Mouse (Mus musculus): Measurements from ENCODE around the gene Limk2. TPM values are rescaled to one million over a fixed set of nuclear protein-coding genes. Genes with fewer than 3 reads are reported as not detected.

Gene Limk2
- polyA plus RNA-seq (2016; fragmentation: Nextera tagmentation; extraction: Ambion mirVana), result 68.8 and 73.9 TPM in 2 replicates

GRCm38 (mm10) chr11:3408997-3409732, at the start of gene Limk2:
Gene Limk2 (minus strand): TSS chr11:3409189.
- H3K36me3 ChIP-seq, result peaks cover 4% of the 10 kb centered on the region; the same call in 1 of the 2 replicates
- H3K4me1 ChIP-seq, result peaks cover 11% of the 10 kb centered on the region; the same call in 1 of the 2 replicates
- H3K27me3 ChIP-seq (ENCODE audit: insufficient read depth, poor library complexity, severe bottlenecking), result no peaks in the 10 kb centered on the region
- peak; percentile 97 for DNase-seq (ENCODE audit: low spot score)
- no peaks in the 10 kb centered on the region for H3K9me3 ChIP-seq
- H3K4me3 ChIP-seq, result peak within 1 kb of the TSS; percentile 76
- peak within 1 kb of the TSS; percentile 91 for H3K27ac ChIP-seq
- WGBS, result 3% methylated on average over 45 of the region's 45 CpGs

GRCm38 (mm10) chr11:3458428-3459104, 49.6 kb upstream of the Limk2 start:
- Histone ChIP-seq H3K27me3 (ENCODE audit: insufficient read depth, poor library complexity, severe bottlenecking) (no peaks in the 10 kb centered on the region), H3K36me3 (peaks cover 27% of the 10 kb centered on the region), H3K9me3 (no peaks in the 10 kb centered on the region), H3K27ac (no peak overlapping the region), H3K4me1 (peaks cover under 1% of the 10 kb centered on the region), H3K4me3 (no peak overlapping the region)
- no peak for DNase-seq (ENCODE audit: low spot score)
- 83% methylated on average over 13 of the region's 13 CpGs for WGBS

- no peak overlapping the region for H3K4me3 ChIP-seq
- peak; percentile 82 for DNase-seq (ENCODE audit: low spot score)
These were observed 47.4 kb upstream of the Limk2 start for GRCm38 (mm10) chr11:3456354-3456753.

GRCm38 (mm10) chr11:3454506-3454905, 45.5 kb upstream of the Limk2 start:
- H3K27me3 ChIP-seq (ENCODE audit: insufficient read depth, poor library complexity, severe bottlenecking), result no peaks in the 10 kb centered on the region
- 92% methylated on average over 3 of the region's 3 CpGs for WGBS

More at GRCm38 (mm10) chr11:3456354-3456753, 47.4 kb upstream of the Limk2 start:
- H3K9me3 ChIP-seq, result no peaks in the 10 kb centered on the region
- peaks cover 27% of the 10 kb centered on the region for H3K36me3 ChIP-seq
- 27% methylated on average over 1 of the region's 1 CpGs for WGBS
- H3K27ac ChIP-seq, result no peak overlapping the region
- H3K4me1 ChIP-seq, result peaks cover 5% of the 10 kb centered on the region
- no peaks in the 10 kb centered on the region for H3K27me3 ChIP-seq (ENCODE audit: insufficient read depth, poor library complexity, severe bottlenecking)

GRCm38 (mm10) chr11:3453467-3453866, 44.5 kb upstream of the Limk2 start:
- H3K4me3 ChIP-seq, result peak overlapping the region; percentile 90
- H3K9me3 ChIP-seq, result no peaks in the 10 kb centered on the region
- 66% methylated on average over 6 of the region's 6 CpGs for WGBS
- H3K4me1 ChIP-seq, result peaks cover 5% of the 10 kb centered on the region
- no peak for DNase-seq (ENCODE audit: low spot score)
- no peak overlapping the region for H3K27ac ChIP-seq
- H3K36me3 ChIP-seq, result peaks cover 27% of the 10 kb centered on the region
- H3K27me3 ChIP-seq (ENCODE audit: insufficient read depth, poor library complexity, severe bottlenecking), result no peaks in the 10 kb centered on the region

More at GRCm38 (mm10) chr11:3454506-3454905, 45.5 kb upstream of the Limk2 start:
- no peak for DNase-seq (ENCODE audit: low spot score)
- H3K27ac ChIP-seq, result no peak overlapping the region
- H3K9me3 ChIP-seq, result no peaks in the 10 kb centered on the region
- H3K36me3 ChIP-seq, result peaks cover 27% of the 10 kb centered on the region
- H3K4me1 ChIP-seq, result peaks cover 5% of the 10 kb centered on the region
- no peak overlapping the region for H3K4me3 ChIP-seq

GRCm38 (mm10) chr11:3452769-3453168, 43.8 kb upstream of the Limk2 start:
- H3K9me3 ChIP-seq, result no peaks in the 10 kb centered on the region
- H3K27ac ChIP-seq, result peak overlapping the region; percentile 94
- peaks cover 27% of the 10 kb centered on the region for H3K36me3 ChIP-seq
- H3K4me1 ChIP-seq, result peaks cover 5% of the 10 kb centered on the region
- peak overlapping the region; percentile 90 for H3K4me3 ChIP-seq
- no peaks in the 10 kb centered on the region for H3K27me3 ChIP-seq (ENCODE audit: insufficient read depth, poor library complexity, severe bottlenecking)
- 2% methylated on average over 9 of the region's 9 CpGs for whole genome bisulfite sequencing
- DNase-seq (ENCODE audit: low spot score), result peak; percentile 78

GRCm38 (mm10) chr11:3452167-3452639, 43.2 kb upstream of the Limk2 start, which contains the start of gene Rnf185:
Gene Rnf185 (minus strand): TSS chr11:3452363.
- Histone ChIP-seq H3K27me3 (ENCODE audit: insufficient read depth, poor library complexity, severe bottlenecking) (no peaks in the 10 kb centered on the region), H3K9me3 (no peaks in the 10 kb centered on the region), H3K27ac (peak within 1 kb of the TSS; percentile 94), H3K4me3 (peak within 1 kb of the TSS; percentile 90), H3K36me3 (peaks cover 24% of the 10 kb centered on the region), H3K4me1 (peaks cover 5% of the 10 kb centered on the region)
- peak; percentile 98 for DNase-seq (ENCODE audit: low spot score)
- WGBS, result under 1% methylated on average over 45 of the region's 45 CpGs

- WGBS, result 1% methylated on average over 20 of the region's 20 CpGs
- peak overlapping the region; percentile 94 for H3K27ac ChIP-seq
These were observed 42.7 kb upstream of the Limk2 start for GRCm38 (mm10) chr11:3451701-3452163.

GRCm38 (mm10) chr11:3444875-3445274, 35.9 kb upstream of the Limk2 start:
- no peak overlapping the region for H3K27ac ChIP-seq
- H3K4me1 ChIP-seq, result peaks cover 6% of the 10 kb centered on the region; the same call in 1 of the 2 replicates
- no peak overlapping the region for H3K4me3 ChIP-seq
- no peak for DNase-seq (ENCODE audit: low spot score)
- no peaks in the 10 kb centered on the region for H3K36me3 ChIP-seq
- H3K27me3 ChIP-seq (ENCODE audit: insufficient read depth, poor library complexity, severe bottlenecking), result no peaks in the 10 kb centered on the region
- WGBS, result 60% methylated on average over 8 of the region's 8 CpGs
- no peaks in the 10 kb centered on the region for H3K9me3 ChIP-seq

More at GRCm38 (mm10) chr11:3451701-3452163, 42.7 kb upstream of the Limk2 start:
- no peaks in the 10 kb centered on the region for H3K27me3 ChIP-seq (ENCODE audit: insufficient read depth, poor library complexity, severe bottlenecking)
- H3K4me3 ChIP-seq, result peak overlapping the region; percentile 90
- peaks cover 5% of the 10 kb centered on the region for H3K4me1 ChIP-seq
- peaks cover 20% of the 10 kb centered on the region for H3K36me3 ChIP-seq
- no peaks in the 10 kb centered on the region for H3K9me3 ChIP-seq
- DNase-seq (ENCODE audit: low spot score), result peak; percentile 77

GRCm38 (mm10) chr11:3443091-3443490, 34.1 kb upstream of the Limk2 start:
- 90% methylated on average over 2 of the region's 2 CpGs for whole genome bisulfite sequencing
- DNase-seq (ENCODE audit: low spot score), result no peak
- H3K36me3 ChIP-seq, result no peaks in the 10 kb centered on the region
- H3K9me3 ChIP-seq, result no peaks in the 10 kb centered on the region
- no peak overlapping the region for H3K4me3 ChIP-seq
- peaks cover 6% of the 10 kb centered on the region; the same call in 1 of the 2 replicates for H3K4me1 ChIP-seq
- no peak overlapping the region for H3K27ac ChIP-seq
- H3K27me3 ChIP-seq (ENCODE audit: insufficient read depth, poor library complexity, severe bottlenecking), result no peaks in the 10 kb centered on the region

- Histone ChIP-seq H3K27me3 (ENCODE audit: insufficient read depth, poor library complexity, severe bottlenecking) (no peaks in the 10 kb centered on the region), H3K9me3 (no peaks in the 10 kb centered on the region), H3K4me1 (peaks cover 6% of the 10 kb centered on the region; the same call in 1 of the 2 replicates), H3K27ac (no peak overlapping the region), H3K4me3 (no peak overlapping the region), H3K36me3 (no peaks in the 10 kb centered on the region)
- WGBS, result 65% methylated on average over 4 of the region's 4 CpGs
- no peak for DNase-seq (ENCODE audit: low spot score)
These were observed 33.7 kb upstream of the Limk2 start for GRCm38 (mm10) chr11:3442677-3443076.

GRCm38 (mm10) chr11:3441696-3442443, 32.9 kb upstream of the Limk2 start:
- Histone ChIP-seq H3K36me3 (no peaks in the 10 kb centered on the region), H3K4me3 (no peak overlapping the region), H3K9me3 (no peaks in the 10 kb centered on the region), H3K27ac (no peak overlapping the region), H3K4me1 (peaks cover 6% of the 10 kb centered on the region; the same call in 1 of the 2 replicates), H3K27me3 (ENCODE audit: insufficient read depth, poor library complexity, severe bottlenecking) (no peaks in the 10 kb centered on the region)
- DNase-seq (ENCODE audit: low spot score), result no peak
